Mouse (Mus musculus) layer of hippocampus, adult 18-20 months (tissue): ENCODE data around the gene Rbmx2. TPM values are rescaled to one million over a fixed set of nuclear protein-coding genes. Genes with fewer than 3 reads are reported as not detected.

Experiments
- DNase-seq, 2 experiments: peaks; one replicate each; pipeline ENCODE4 v3.0.0; 2022; ENCODE audit warnings: low spot score in 2 of 2
- long read RNA-seq: library from polyadenylated mRNA; stranded (forward); transcript quantifications from one replicate; pipeline ENCODE4 v2.0.0, GENCODE M21; 2021
- total RNA-seq, 2 experiments: library from RNA; stranded (reverse); gene quantifications; 2 replicates each; pipeline ENCODE4 v1.2.3; 2021

The Rbmx2 gene
- total RNA-seq = 1 to 10 TPM; 3.9 to 5.8 TPM
- long read RNA-seq, transcript Rbmx2-201 (6 exons, 1,747 nt) = major isoform, 5 of 6 reads
- long read RNA-seq, partial matches to known transcripts = 1 of 6 reads
- long read RNA-seq, other reads (novel, unspliced or antisense) = 0 of 6 reads

DNA sequence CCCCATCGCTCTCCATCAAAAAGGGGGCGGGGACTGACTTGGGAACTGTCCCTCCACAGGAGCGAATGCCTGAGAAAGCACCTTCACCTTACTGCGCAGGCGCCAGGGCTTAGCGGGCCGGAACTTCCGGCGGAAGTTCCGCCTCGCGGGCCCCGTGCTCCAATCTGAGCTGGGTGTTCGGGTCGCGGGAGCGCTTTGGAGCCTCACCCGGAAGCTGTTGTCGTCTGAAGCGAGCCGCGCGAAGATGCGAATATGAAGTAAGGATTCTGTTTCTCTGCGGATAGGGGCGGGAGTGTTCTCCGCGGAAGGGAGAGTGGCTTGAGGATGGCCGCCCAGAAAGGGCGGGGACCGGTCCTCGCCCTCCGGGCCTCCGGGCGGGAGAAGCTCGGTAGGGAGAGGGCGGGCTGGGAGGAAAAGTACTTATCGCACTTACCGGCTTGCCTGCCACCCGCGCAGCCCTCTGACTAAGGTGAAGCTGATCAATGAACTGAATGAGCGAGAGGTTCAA is at the start of gene Rbmx2:
Gene Rbmx2 (plus strand): TSS at position 141 of the 508 bp plus-strand sequence.
- DNase-seq = peak; percentile 84 to 93

DNA sequence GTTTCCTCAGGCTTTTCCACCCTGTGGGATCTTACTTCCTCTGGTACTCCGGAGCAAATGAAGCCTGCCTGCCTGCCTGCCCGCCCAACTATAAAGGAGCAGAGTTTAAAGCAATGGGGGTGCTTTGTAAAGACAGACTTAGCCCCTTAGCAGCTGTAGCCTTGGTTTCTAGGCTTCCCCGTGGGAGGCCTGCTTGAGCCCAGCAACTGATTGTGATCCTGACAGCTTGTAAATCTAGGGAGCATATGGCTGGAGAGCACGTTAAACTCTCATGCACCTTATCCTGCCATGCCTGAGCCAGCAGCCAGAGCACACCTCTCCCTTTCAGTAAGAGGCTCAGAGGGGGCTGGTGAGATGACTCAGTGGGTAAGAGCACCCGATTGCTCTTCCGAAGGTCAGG is 28.0 kb upstream of the Rbmx2 start:
- no peak for DNase-seq

DNA sequence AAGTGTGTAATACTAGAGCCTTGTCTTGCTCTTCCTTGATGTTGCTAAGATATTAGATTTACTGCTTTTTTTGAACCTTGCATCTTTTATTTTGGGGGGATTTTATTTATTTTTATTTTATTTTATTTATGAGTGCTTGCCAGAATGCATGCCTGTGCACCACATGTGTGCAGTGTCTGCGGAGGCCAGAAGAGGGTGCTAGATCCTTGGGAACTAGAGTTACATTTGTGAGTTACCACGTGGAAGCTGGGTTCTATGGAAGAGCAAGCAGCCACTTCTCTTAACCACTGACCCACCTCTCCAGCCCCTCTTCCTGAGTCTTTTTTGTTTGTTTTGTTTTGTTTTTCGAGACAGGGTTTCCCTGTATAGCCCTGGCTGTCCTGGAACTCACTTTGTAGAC is 25.2 kb upstream of the Rbmx2 start:
- DNase-seq = no peak

DNA sequence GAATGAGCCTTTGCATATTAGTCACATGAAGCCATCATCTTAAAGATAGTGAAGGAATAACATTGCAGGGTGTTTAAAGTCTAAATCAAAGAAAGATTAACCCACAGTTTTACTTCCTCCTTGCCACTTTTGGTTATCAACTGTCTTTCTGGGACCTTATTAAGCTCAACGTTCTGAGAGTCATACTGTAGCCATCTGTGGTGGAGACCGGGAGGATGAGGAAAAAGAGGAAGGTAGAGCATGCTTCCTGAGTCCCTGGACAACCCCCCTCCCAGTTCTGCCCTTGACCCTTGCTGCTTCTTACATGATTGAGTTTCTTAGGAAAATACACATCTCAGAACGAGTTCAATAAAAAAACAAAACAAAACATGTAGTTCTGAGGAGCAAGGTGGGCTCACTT is 23.1 kb upstream of the Rbmx2 start:
- no peak for DNase-seq

DNA sequence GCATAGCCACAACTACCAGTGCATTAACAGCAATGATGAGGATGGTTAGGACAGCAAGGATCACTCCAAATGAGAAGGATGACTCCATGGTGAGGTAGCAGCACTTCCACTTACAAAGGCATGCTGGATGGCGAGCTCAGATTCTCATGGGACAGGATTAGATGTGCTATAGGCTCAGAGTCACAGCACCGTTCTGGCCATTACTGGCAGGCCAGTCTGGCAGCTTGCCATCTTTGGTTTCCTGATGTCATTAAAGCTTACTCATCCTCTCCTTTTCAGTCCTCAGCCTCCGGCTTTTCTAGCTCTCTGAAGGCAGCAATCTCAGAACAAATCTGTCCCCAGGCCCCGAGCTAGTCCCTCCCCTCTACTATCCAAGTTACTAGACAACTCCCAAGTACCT is 20.6 kb upstream of the Rbmx2 start, which contains the start of gene Gpr119:
Gene Gpr119 (minus strand): TSS at position 308 of the 400 bp plus-strand sequence.
- no peak for DNase-seq

DNA sequence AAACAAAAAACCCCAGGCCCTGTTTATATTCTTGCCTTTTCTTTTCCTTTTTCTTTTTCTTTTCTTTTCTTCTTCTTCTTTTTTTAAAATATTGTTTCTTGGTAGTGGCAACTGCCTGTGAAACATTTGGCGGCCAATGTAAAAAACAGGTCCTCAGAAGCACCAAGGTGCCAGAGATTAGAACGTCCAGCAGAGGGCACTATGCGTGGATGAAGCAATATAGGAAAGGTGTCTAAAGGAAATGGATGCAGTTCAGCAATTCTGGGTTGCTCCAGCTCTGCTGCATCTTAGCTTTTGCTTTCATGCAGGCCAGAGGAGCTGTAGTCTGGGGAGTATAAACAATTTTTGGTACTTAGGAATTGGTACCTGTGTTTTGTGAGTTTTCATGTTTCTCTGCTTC is 11.4 kb upstream of the Rbmx2 start:
- peak in 1 of 2 experiments; percentile 30 for DNase-seq

DNA sequence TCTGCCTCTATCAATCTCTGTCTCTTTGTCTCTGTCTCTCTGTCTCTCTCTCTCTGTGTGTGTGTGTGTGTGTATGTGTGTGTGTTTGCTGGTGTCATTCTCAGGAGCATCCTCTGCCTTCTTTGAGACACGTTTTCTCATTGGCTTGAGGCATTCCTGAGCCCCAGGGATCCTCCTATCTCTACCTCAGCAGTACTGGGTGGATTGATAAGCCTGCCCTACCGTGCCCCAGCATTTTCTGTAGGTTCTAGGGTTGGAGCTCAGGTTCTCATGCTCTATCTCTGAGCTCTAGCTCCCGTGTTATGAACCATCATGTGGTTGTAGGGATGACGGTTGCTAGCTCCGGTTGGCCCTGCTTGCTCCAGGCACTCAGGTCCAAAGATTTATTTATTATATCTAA is 10.9 kb upstream of the Rbmx2 start:
- DNase-seq = no peak

DNA sequence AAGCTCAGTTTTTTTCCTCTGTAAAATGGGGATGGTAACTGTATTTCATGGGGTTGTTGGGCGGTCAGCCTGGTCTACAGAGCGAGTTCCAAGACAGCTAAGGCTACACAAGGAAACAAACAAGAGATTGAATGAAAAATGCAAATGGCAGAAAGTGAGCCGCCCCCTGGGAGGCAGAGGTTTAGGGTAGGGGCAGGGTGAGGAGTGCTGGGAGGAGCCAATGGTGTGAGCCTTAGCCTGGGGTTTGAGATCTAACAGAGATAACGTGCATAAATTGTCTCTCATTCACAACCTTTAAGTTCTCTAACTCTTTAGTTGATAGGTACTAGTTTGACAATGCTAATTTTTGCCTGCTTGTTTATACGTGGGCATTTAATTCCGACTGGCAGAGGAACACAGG is 344 bp upstream of the Rbmx2 start:
- no peak for DNase-seq

DNA sequence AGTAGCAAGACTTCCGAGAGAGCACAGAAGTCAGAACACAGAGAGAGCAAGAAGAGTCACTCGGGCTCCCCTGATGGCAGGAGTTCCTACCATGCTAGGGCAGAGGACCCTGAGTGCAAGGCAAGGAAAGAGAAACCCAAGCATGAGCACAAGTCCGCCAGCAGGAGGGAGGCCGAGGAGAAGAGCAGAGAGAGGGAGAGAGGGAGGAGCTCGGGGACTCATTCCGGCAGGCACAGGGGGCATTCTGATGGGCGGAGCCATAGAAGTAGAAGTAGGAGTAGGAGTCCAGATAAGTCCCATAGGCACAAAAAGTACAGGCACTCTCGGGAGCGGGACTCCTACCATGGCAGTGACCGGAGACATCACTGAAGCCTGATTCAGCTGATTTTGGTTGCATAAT is 14.9 kb downstream of the Rbmx2 start:
- no peak for DNase-seq

DNA sequence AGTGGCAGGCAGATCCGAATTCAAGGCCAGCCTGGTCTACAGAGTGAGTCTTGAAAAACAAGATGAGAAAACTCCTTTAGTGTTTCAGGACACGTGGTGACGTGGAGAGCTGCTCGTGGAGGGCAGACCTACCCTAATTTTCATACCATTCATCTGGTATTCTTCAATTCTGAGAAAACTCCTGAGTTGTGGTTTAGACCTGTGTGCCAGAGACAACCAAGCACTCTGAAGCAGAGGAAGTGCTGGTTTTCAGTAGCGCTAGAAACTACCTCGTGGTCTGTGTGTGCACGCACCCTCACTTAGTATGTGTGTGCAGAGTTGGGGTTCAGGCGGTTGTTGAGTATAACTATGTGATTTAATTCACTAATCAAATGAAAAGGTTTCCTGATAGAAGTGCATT is 18.0 kb downstream of the Rbmx2 start:
- no peak for DNase-seq

DNA sequence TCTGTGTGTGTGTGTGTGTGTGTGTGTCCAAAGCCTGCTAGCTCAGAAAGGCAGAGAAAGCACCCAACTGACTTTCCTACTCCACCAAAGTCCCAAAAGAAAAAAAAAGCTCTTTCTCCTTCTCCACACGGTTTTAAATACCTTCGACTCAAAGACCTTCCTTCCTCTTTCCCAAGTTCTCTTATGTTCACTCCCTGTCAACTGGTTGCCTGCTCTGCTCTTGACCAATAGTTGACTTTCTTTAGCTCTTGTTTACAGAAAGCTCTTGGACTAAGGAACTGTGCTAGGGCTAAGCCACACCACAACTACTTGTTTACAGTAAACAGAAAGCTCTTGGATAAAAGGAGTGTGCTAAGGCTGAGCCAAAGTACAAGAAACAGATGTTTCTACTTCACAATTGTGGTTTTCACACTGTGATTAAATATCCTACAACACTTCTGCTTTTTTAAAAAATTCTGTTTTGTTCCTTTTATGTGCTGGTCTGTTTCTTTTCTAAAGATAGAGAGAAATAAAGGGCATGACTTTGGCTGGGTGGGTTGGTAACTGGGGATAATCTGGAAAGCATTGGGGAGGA is 60.0 kb downstream of the Rbmx2 start:
- DNase-seq = no peak

Other genes starting within 250 kb of the Rbmx2 start
- under 1 TPM; 0.89 to 0.99 TPM for gene Elf4, start 231.9 kb upstream of the Rbmx2 start, total RNA-seq
- gene Aifm1, start 181.4 kb upstream of the Rbmx2 start, total RNA-seq = 10 to 100 TPM; 22.7 to 28.3 TPM
- 10 to 100 TPM; 18.3 to 21.5 TPM for gene Rab33a, start 175.7 kb upstream of the Rbmx2 start, total RNA-seq
- 10 to 100 TPM; 17.5 to 19.8 TPM for gene Zfp280c, start 100.5 kb upstream of the Rbmx2 start, total RNA-seq
- 10 to 100 TPM; 55.3 to 57.7 TPM for gene Slc25a14, start 71.6 kb upstream of the Rbmx2 start, total RNA-seq
- gene Gpr119, start 20.5 kb upstream of the Rbmx2 start, total RNA-seq = not detected
- gene Gm595, start 182.7 kb downstream of the Rbmx2 start, total RNA-seq = not detected